Mouse (Mus musculus): ENCODE data around the gene Taar8c.

The Taar8c gene

DNA sequence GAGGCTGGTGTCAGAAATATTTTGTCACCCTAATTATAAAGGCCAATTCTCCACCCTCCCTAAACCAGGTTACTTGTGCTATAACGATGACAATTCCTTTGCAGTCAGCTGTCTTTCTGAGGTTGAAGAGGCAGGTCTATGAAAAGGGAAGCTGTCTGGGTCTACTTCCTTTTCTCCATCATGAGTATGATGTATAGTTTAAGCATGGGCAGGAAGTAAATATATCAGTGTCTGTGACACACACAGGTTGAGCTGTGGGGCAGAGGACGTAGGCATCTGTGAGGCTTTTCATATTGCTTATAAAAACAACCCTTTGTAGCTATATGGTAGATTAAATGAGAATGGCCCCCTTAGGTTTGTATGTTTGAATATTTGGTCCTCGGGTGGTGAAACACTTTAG lies 42.7 kb downstream of the Taar8c start:
- DNase-seq (ENCODE audit: low read depth) = no peak

DNA sequence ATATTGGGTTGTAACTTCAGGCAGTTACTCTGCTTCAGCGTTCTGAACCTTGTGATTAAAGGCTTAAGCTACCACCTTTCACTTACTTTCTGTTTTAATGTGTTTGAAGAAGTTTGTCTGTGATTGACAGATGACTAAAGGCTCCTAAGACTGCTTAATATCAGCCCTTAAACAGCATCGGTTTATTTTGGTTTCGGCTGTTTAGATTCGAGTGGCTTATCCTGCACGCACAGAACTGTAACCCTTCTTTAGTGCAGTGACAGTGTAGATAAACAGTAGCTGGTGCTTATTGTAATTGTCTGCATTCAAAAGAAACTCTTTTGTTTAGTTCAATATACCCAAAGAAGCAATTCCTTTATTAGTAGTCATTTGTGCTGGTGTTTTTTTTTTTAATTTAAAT lies 49.7 kb downstream of the Taar8c start:
- DNase-seq (ENCODE audit: low read depth) = no peak

Data from NIH3T3 (cell line).